Mouse (Mus musculus) ovary, postnatal 14 days (tissue): ENCODE results near the gene Tmem63a.
A peak's percentile ranks its signal among the peaks of the same experiment; 100 is the strongest.
"Not testable (repeated sequence)": the region's sequence is repeated elsewhere in the genome, so short reads cannot be mapped to it uniquely, and the experiment has no call there.

Experiments
- DNase-seq: peaks from one replicate; pipeline ENCODE4 v3.0.0; 2022; ENCODE audit warnings: low spot score

Tmem63a gene

GRCm38 (mm10) chr1:180926286-180926685, 15.9 kb upstream of the Tmem63a start:
- no peak for DNase-seq

- DNase-seq: no peak
Measured at GRCm38 (mm10) chr1:180929599-180929998, 12.5 kb upstream of the Tmem63a start.

GRCm38 (mm10) chr1:180931106-180931505, 11.0 kb upstream of the Tmem63a start:
- DNase-seq: no peak

GRCm38 (mm10) chr1:180933659-180934058, 8.5 kb upstream of the Tmem63a start:
- DNase-seq: no peak

- no peak for DNase-seq
Measured at GRCm38 (mm10) chr1:180934467-180935419, 7.4 kb upstream of the Tmem63a start, which contains the start of gene Lefty1. Gene Lefty1, plus strand, starts transcription at chr1:180935022.

GRCm38 (mm10) chr1:180936610-180937398, 5.3 kb upstream of the Tmem63a start:
- DNase-seq: not testable (repeated sequence)

GRCm38 (mm10) chr1:180937631-180938030, 4.5 kb upstream of the Tmem63a start:
- not testable (repeated sequence) for DNase-seq

GRCm38 (mm10) chr1:180938781-180939180, 3.4 kb upstream of the Tmem63a start:
- DNase-seq: not testable (repeated sequence)

- no peak for DNase-seq
Measured at GRCm38 (mm10) chr1:180940776-180941460, 1.2 kb upstream of the Tmem63a start.

- no peak for DNase-seq
Measured at GRCm38 (mm10) chr1:180941726-180942125, 418 bp upstream of the Tmem63a start.

- DNase-seq: no peak
Measured at GRCm38 (mm10) chr1:180943032-180943644, 994 bp downstream of the Tmem63a start.

- DNase-seq: no peak
Measured at GRCm38 (mm10) chr1:180943896-180944295, 1.8 kb downstream of the Tmem63a start.

GRCm38 (mm10) chr1:180944553-180944952, 2.4 kb downstream of the Tmem63a start:
- no peak for DNase-seq

GRCm38 (mm10) chr1:180945001-180945980, 3.1 kb downstream of the Tmem63a start:
- DNase-seq: peak; percentile 38

GRCm38 (mm10) chr1:180946448-180946847, 4.3 kb downstream of the Tmem63a start:
- DNase-seq: no peak

- no peak for DNase-seq
Measured at GRCm38 (mm10) chr1:180952085-180952746, 10.1 kb downstream of the Tmem63a start.

- DNase-seq: no peak
Measured at GRCm38 (mm10) chr1:180952808-180953207, 10.7 kb downstream of the Tmem63a start.

GRCm38 (mm10) chr1:180956401-180956800, 14.3 kb downstream of the Tmem63a start:
- no peak for DNase-seq

- DNase-seq: no peak
Measured at GRCm38 (mm10) chr1:180956973-180957381, 14.8 kb downstream of the Tmem63a start.

GRCm38 (mm10) chr1:180957989-180958388, 15.8 kb downstream of the Tmem63a start:
- DNase-seq: no peak
